Mouse (Mus musculus) c-Kit-negative CD71-positive TER-119-positive erythroid progenitor cells, embryonic 14.5 days (primary cell): ENCODE data around the gene Tirap.

Experiments used
- DNase-seq: peaks from one replicate; pipeline ENCODE4 v3.0.0-alpha.2; 2013; ENCODE audit warnings: low read depth, low spot score

The Tirap gene

GRCm38 (mm10) chr9:35199772-35200471 is at the start of gene Tirap, which contains the start of gene Srpr:
Tirap (minus strand) TSS chr9:35200291.
Srpr (plus strand) TSS chr9:35200175.
- DNase-seq = peak; percentile 78

GRCm38 (mm10) chr9:35249476-35249875 is 49.4 kb upstream of the Tirap start:
- DNase-seq = no peak

- no peak for DNase-seq
Measured at GRCm38 (mm10) chr9:35247405-35247804, 47.3 kb upstream of the Tirap start.

GRCm38 (mm10) chr9:35239734-35240133 is 39.6 kb upstream of the Tirap start:
- DNase-seq = no peak

GRCm38 (mm10) chr9:35238915-35239571 is 39.0 kb upstream of the Tirap start:
- no peak for DNase-seq

- no peak for DNase-seq
Measured at GRCm38 (mm10) chr9:35238371-35238770, 38.3 kb upstream of the Tirap start.

GRCm38 (mm10) chr9:35235996-35236395 is 35.9 kb upstream of the Tirap start:
- DNase-seq = no peak

GRCm38 (mm10) chr9:35228671-35229070 is 28.6 kb upstream of the Tirap start:
- DNase-seq = no peak

- DNase-seq = no peak
Measured at GRCm38 (mm10) chr9:35223466-35223865, 23.4 kb upstream of the Tirap start.

- no peak for DNase-seq
Measured at GRCm38 (mm10) chr9:35217963-35218362, 17.9 kb upstream of the Tirap start.

- DNase-seq = no peak
Measured at GRCm38 (mm10) chr9:35211573-35212511, 11.8 kb upstream of the Tirap start.

GRCm38 (mm10) chr9:35210542-35211474 is 10.7 kb upstream of the Tirap start, which contains the start of gene Foxred1:
Foxred1 (minus strand) TSS chr9:35211055.
- peak; percentile 98 for DNase-seq

- DNase-seq = no peak
Measured at GRCm38 (mm10) chr9:35204421-35204820, 4.3 kb upstream of the Tirap start.

- DNase-seq = no peak
Measured at GRCm38 (mm10) chr9:35203536-35203935, 3.4 kb upstream of the Tirap start.

GRCm38 (mm10) chr9:35200529-35201060 is 504 bp upstream of the Tirap start:
- DNase-seq = peak; percentile 42

- no peak for DNase-seq
Measured at GRCm38 (mm10) chr9:35198945-35199771, 933 bp downstream of the Tirap start.

GRCm38 (mm10) chr9:35198351-35198750 is 1.7 kb downstream of the Tirap start:
- no peak for DNase-seq

GRCm38 (mm10) chr9:35197625-35198024 is 2.5 kb downstream of the Tirap start:
- no peak for DNase-seq

- DNase-seq = no peak
Measured at GRCm38 (mm10) chr9:35194048-35194447, 6.0 kb downstream of the Tirap start.
